Mouse (Mus musculus) neural tube, embryonic 14.5 days (tissue): ENCODE results near the gene Rhobtb3. TPM values are rescaled to one million over a fixed set of nuclear protein-coding genes. Genes with fewer than 3 reads are reported as not detected.
A peak's percentile ranks its signal among the peaks of the same experiment; 100 is the strongest.
"Not testable (repeated sequence)": the region's sequence is repeated elsewhere in the genome, so short reads cannot be mapped to it uniquely, and the experiment has no call there.

Experiments used
- ATAC-seq: fragments of 200-750 bp; cut with Nextera tagmentation; 2 replicates; pipeline ENCODE4 v1.8.0; 2017; ENCODE audit warnings: low read depth, mild to moderate bottlenecking, moderate TSS enrichment, moderate library complexity
- H3K27ac ChIP-seq: fragments of 300-500 bp; sonication (generic); 2 replicates; pipeline ENCODE4 v1.5.1; 2014; ENCODE audit warnings: low read depth, mild to moderate bottlenecking, control low read depth, low read length, moderate library complexity, mixed read lengths
- H3K27me3 ChIP-seq: fragments of 300-500 bp; sonication (generic); 2 replicates; pipeline ENCODE4 v1.6.1; 2014; ENCODE audit warnings: low read length; ENCODE audit not compliant: control insufficient read depth, insufficient read depth
- H3K36me3 ChIP-seq: fragments of 300-500 bp; sonication (generic); 2 replicates; pipeline ENCODE4 v1.6.1; 2014; ENCODE audit warnings: low read length, mixed read lengths; ENCODE audit not compliant: control insufficient read depth, insufficient read depth
- H3K4me1 ChIP-seq: fragments of 300-500 bp; sonication (generic); 2 replicates; pipeline ENCODE4 v1.6.1; 2014; ENCODE audit warnings: low read length; ENCODE audit not compliant: control insufficient read depth, insufficient read depth
- H3K4me2 ChIP-seq: fragments of 300-500 bp; sonication (generic); 2 replicates; pipeline ENCODE4 v1.6.1; 2014; ENCODE audit warnings: mild to moderate bottlenecking, low read depth, low read length, control low read depth
- H3K4me3 ChIP-seq: fragments of 300-500 bp; sonication (generic); 2 replicates; pipeline ENCODE4 v1.5.1; 2014; ENCODE audit warnings: low read depth, low read length, control low read depth, mixed read lengths
- H3K9ac ChIP-seq: fragments of 300-500 bp; sonication (generic); replicated peaks from 2 replicates; pipeline ENCODE4 v1.6.1; 2014; ENCODE audit warnings: low read depth, mild to moderate bottlenecking, control low read depth, low read length, mixed read lengths
- H3K9me3 ChIP-seq: fragments of 300-500 bp; sonication (generic); 2 replicates; pipeline ENCODE4 v1.6.1; 2016; ENCODE audit warnings: low read length; ENCODE audit not compliant: control insufficient read depth
- WGBS: fragments of 180-500 bp; shearing (Covaris S2); extraction: QIAGEN DNeasy Blood & Tissue Kit; methylation state at CpG from one replicate; pipeline ENCODE4 v1.1.7; 2014; 5-methylcytosine and 5-hydroxymethylcytosine counted together
- polyA plus RNA-seq: library from polyadenylated mRNA; unstranded; fragments of >200 nt; fragmentation: Nextera tagmentation; extraction: Ambion mirVana; gene quantifications from 2 replicates; pipeline ENCODE4 v1.2.1, GENCODE M21; 2014

The Rhobtb3 gene
- polyA plus RNA-seq, 1 experiment from 2014 or later: 29.3 TPM

- no peaks in the 10 kb centered on the region for H3K27me3 ChIP-seq
- H3K4me2 ChIP-seq: no peak overlapping the region
- H3K36me3 ChIP-seq: no peaks in the 10 kb centered on the region; the same call in 1 of the 2 replicates
- no peaks in the 10 kb centered on the region for H3K9me3 ChIP-seq
- no peak overlapping the region for H3K4me3 ChIP-seq
- peak; percentile 86 for ATAC-seq
- 12% methylated on average over 5 of the region's 5 CpGs for WGBS
- no peak overlapping the region for H3K27ac ChIP-seq
- no peaks in the 10 kb centered on the region for H3K4me1 ChIP-seq
- H3K9ac ChIP-seq: no peak overlapping the region
Measured at GRCm38 (mm10) chr13:75931073-75931472, 12.7 kb downstream of the Rhobtb3 start.

DNA sequence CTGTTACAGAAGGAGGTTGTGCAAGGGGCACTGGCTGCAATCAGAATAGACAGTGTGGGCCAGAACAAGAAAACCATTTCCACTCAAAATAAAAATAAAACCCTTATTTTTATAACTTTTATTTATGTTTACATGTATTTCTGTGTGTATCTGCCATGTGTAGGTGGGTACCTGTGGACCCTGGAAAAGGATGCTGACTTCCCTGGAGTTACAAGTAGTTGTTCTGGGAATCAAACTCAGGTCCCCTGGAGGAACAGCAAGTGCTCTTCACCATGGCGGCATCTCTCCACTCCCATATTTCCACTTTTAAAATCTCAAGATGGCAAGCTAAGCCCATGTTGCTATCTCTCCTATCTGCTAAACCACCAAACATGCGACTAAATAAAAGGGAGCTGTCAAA is 13.1 kb downstream of the Rhobtb3 start:
- Histone ChIP-seq H3K36me3 (no peaks in the 10 kb centered on the region; the same call in 1 of the 2 replicates), H3K27ac (no peak overlapping the region), H3K9ac (no peak overlapping the region), H3K9me3 (no peaks in the 10 kb centered on the region), H3K4me1 (no peaks in the 10 kb centered on the region), H3K4me3 (no peak overlapping the region), H3K27me3 (no peaks in the 10 kb centered on the region), H3K4me2 (no peak overlapping the region)
- peak; percentile 13; the same call in 1 of the 2 replicates for ATAC-seq
- WGBS: 78% methylated on average over 2 of the region's 2 CpGs

DNA sequence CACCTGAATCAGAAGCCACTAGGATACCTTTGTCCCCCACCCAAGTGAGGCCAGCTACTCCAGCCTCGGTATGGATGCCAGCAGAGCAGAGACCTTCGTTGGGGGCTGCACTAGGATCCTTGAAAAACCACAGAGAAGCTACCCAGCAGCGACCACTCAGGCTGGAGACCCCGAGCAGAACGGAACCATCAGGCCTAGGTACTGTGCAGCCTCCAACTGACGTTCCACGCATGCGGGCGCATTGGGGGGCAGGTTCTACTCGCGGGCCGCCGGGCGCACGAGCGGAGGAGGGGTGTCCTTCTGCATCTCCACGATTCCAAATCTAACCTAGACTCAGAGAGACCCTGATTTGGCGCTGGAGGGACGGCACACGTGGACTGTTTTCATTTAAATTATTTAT is 13.7 kb downstream of the Rhobtb3 start:
- WGBS: 94% methylated on average over 20 of the region's 20 CpGs

GRCm38 (mm10) chr13:75929071-75929470 is 14.7 kb downstream of the Rhobtb3 start:
- not testable (repeated sequence) for H3K4me3 ChIP-seq, H3K36me3 ChIP-seq, H3K27ac ChIP-seq, ATAC-seq, H3K9me3 ChIP-seq, H3K27me3 ChIP-seq, H3K9ac ChIP-seq, H3K4me1 ChIP-seq, H3K4me2 ChIP-seq
- 92% methylated on average over 5 of the region's 5 CpGs for WGBS

More for the DNA sequence above, 13.7 kb downstream of the Rhobtb3 start:
- Histone ChIP-seq H3K4me2 (no peak overlapping the region), H3K9me3 (no peaks in the 10 kb centered on the region), H3K4me3 (no peak overlapping the region), H3K27me3 (no peaks in the 10 kb centered on the region), H3K4me1 (no peaks in the 10 kb centered on the region), H3K36me3 (no peaks in the 10 kb centered on the region; the same call in 1 of the 2 replicates), H3K27ac (no peak overlapping the region), H3K9ac (no peak overlapping the region)
- no peak for ATAC-seq

DNA sequence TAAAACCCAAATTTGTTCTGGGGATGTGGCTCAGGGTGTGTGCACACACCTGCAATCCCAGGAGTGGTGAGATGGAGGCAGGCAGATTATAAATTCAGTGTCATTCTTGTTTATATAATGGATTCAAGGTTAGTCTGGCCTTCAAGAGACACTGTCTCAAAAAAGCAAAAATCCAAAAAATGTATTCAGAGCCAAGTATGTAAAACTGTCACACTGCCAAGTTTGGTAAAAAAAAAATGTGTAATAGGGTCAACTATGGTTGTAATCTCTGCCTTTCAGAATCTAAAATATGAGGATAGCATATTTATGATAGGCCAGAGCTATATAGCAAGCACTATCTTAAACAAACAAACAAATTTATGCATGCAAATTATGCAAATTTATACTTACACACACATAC is 15.8 kb downstream of the Rhobtb3 start:
- no peak overlapping the region for H3K9ac ChIP-seq
- no peak for ATAC-seq
- no peaks in the 10 kb centered on the region; the same call in 1 of the 2 replicates for H3K36me3 ChIP-seq
- H3K4me2 ChIP-seq: no peak overlapping the region
- H3K9me3 ChIP-seq: no peaks in the 10 kb centered on the region
- no peaks in the 10 kb centered on the region for H3K27me3 ChIP-seq
- H3K4me3 ChIP-seq: no peak overlapping the region
- no peaks in the 10 kb centered on the region for H3K4me1 ChIP-seq
- H3K27ac ChIP-seq: no peak overlapping the region

DNA sequence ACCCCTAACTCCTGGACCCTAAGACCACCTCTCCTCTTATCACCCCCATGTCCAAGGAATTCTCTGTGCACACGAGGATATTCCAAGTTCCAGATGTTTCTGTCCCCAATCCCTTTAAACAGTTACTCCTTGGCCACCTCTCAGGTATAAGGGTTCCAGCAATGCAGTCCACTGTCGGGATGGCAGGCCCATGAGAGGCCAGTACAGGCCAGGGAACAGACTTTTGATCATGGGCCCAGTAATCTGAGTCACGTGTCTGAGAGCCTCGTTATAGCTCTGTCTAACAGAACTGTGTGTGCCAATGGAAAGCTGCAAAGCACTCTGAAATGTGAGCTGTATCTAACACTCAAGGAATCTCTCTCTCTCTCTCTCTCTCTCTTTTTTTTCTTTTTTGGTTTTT is 29.6 kb downstream of the Rhobtb3 start:
- no peak overlapping the region for H3K4me2 ChIP-seq
- 77% methylated on average over 4 of the region's 4 CpGs for WGBS
- H3K4me1 ChIP-seq: no peaks in the 10 kb centered on the region
- H3K27me3 ChIP-seq: no peaks in the 10 kb centered on the region
- no peak overlapping the region for H3K4me3 ChIP-seq
- no peaks in the 10 kb centered on the region for H3K9me3 ChIP-seq
- no peak for ATAC-seq
- H3K9ac ChIP-seq: no peak overlapping the region
- H3K27ac ChIP-seq: no peak overlapping the region
- H3K36me3 ChIP-seq: peaks cover 16% of the 10 kb centered on the region

- Histone ChIP-seq H3K27ac (no peak overlapping the region), H3K4me2 (no peak overlapping the region), H3K4me1 (no peaks in the 10 kb centered on the region), H3K36me3 (no peaks in the 10 kb centered on the region; the same call in none of the 2 replicates), H3K9me3 (no peaks in the 10 kb centered on the region), H3K27me3 (no peaks in the 10 kb centered on the region), H3K4me3 (no peak overlapping the region), H3K9ac (no peak overlapping the region)
- 0 out of 2 replicates have a peak, but pooled peaks have one; percentile 26 for ATAC-seq
- 90% methylated on average over 2 of the region's 2 CpGs for WGBS
Measured at GRCm38 (mm10) chr13:75908187-75908586, 35.5 kb downstream of the Rhobtb3 start.

GRCm38 (mm10) chr13:75907133-75907532 is 36.6 kb downstream of the Rhobtb3 start:
- 80% methylated on average over 5 of the region's 5 CpGs for WGBS
- no peaks in the 10 kb centered on the region for H3K27me3 ChIP-seq
- ATAC-seq: no peak

GRCm38 (mm10) chr13:75904660-75905059 is 39.1 kb downstream of the Rhobtb3 start:
- WGBS: 88% methylated on average over 5 of the region's 5 CpGs
- peaks cover 3% of the 10 kb centered on the region; the same call in 1 of the 2 replicates for H3K36me3 ChIP-seq
- no peak overlapping the region for H3K4me2 ChIP-seq
- no peaks in the 10 kb centered on the region for H3K9me3 ChIP-seq
- H3K27ac ChIP-seq: no peak overlapping the region
- no peaks in the 10 kb centered on the region for H3K4me1 ChIP-seq
- no peaks in the 10 kb centered on the region for H3K27me3 ChIP-seq
- ATAC-seq: no peak
- H3K9ac ChIP-seq: no peak overlapping the region
- no peak overlapping the region for H3K4me3 ChIP-seq

More at GRCm38 (mm10) chr13:75907133-75907532, 36.6 kb downstream of the Rhobtb3 start:
- H3K4me3 ChIP-seq: no peak overlapping the region
- H3K4me1 ChIP-seq: no peaks in the 10 kb centered on the region
- no peak overlapping the region for H3K4me2 ChIP-seq
- no peak overlapping the region for H3K9ac ChIP-seq
- peaks cover 3% of the 10 kb centered on the region for H3K36me3 ChIP-seq
- H3K9me3 ChIP-seq: no peaks in the 10 kb centered on the region
- H3K27ac ChIP-seq: no peak overlapping the region
